Mouse (Mus musculus): Measurements from ENCODE around the gene Chst14. TPM values are rescaled to one million over a fixed set of nuclear protein-coding genes. Genes with fewer than 3 reads are reported as not detected.

The Chst14 gene
- polyA plus RNA-seq, 1 experiment from 2014 or later = 16.4 TPM

GRCm38 (mm10) chr2:118912706-118913105 is 13.6 kb upstream of the Chst14 start:
- no peak overlapping the region for H3K9ac ChIP-seq (ENCODE audit: low read depth, low read length)
- WGBS = 76% methylated on average over 8 of the region's 8 CpGs
- no peaks in the 10 kb centered on the region for H3K27me3 ChIP-seq (replicated peaks; ENCODE audit: control insufficient read depth, insufficient read depth, low read length)
- H3K4me2 ChIP-seq = no peak overlapping the region
- H3K4me3 ChIP-seq (ENCODE audit: low read depth, low read length) = no peak overlapping the region
- ATAC-seq (replicated peaks; ENCODE audit: low FRiP score) (no peak), DNase-seq (ENCODE audit: low spot score) (no peak)
- H3K4me1 ChIP-seq (replicated peaks; ENCODE audit: control insufficient read depth, insufficient read depth, low read length) = peaks cover 23% of the 10 kb centered on the region
- H3K36me3 ChIP-seq (ENCODE audit: control insufficient read depth, insufficient read depth, low read length) = 0 out of 2 replicates have a peak, but pooled peaks cover 3% of the 10 kb centered on the region
- no peaks in the 10 kb centered on the region for H3K9me3 ChIP-seq (ENCODE audit: control insufficient read depth, low read length)
- H3K27ac ChIP-seq (ENCODE audit: low read depth, low read length) = no peak overlapping the region

- Histone ChIP-seq H3K4me1 (replicated peaks; ENCODE audit: control insufficient read depth, insufficient read depth, low read length) (peaks cover 23% of the 10 kb centered on the region), H3K27ac (ENCODE audit: low read depth, low read length) (no peak overlapping the region), H3K9me3 (ENCODE audit: control insufficient read depth, low read length) (no peaks in the 10 kb centered on the region), H3K9ac (ENCODE audit: low read depth, low read length) (no peak overlapping the region), H3K4me2 (0 out of 2 replicates have a peak overlapping the region, but pooled peaks have one; percentile 0), H3K4me3 (ENCODE audit: low read depth, low read length) (no peak overlapping the region), H3K27me3 (replicated peaks; ENCODE audit: control insufficient read depth, insufficient read depth, low read length) (no peaks in the 10 kb centered on the region), H3K36me3 (ENCODE audit: control insufficient read depth, insufficient read depth, low read length) (peaks cover 7% of the 10 kb centered on the region)
- WGBS = 68% methylated on average over 11 of the region's 11 CpGs
- no peak for ATAC-seq (replicated peaks; ENCODE audit: low FRiP score)
- DNase-seq (ENCODE audit: low spot score) = no peak
These were observed 12.6 kb upstream of the Chst14 start for GRCm38 (mm10) chr2:118913551-118914276.

GRCm38 (mm10) chr2:118914685-118915084 is 11.6 kb upstream of the Chst14 start:
- DNase-seq (ENCODE audit: low spot score) = no peak
- Histone ChIP-seq H3K9ac (ENCODE audit: low read depth, low read length) (no peak overlapping the region), H3K36me3 (ENCODE audit: control insufficient read depth, insufficient read depth, low read length) (peaks cover 7% of the 10 kb centered on the region), H3K9me3 (ENCODE audit: control insufficient read depth, low read length) (no peaks in the 10 kb centered on the region), H3K27me3 (replicated peaks; ENCODE audit: control insufficient read depth, insufficient read depth, low read length) (no peaks in the 10 kb centered on the region), H3K4me3 (ENCODE audit: low read depth, low read length) (no peak overlapping the region), H3K4me2 (no peak overlapping the region), H3K27ac (ENCODE audit: low read depth, low read length) (no peak overlapping the region; the same call in 1 of the 2 replicates), H3K4me1 (replicated peaks; ENCODE audit: control insufficient read depth, insufficient read depth, low read length) (peaks cover 23% of the 10 kb centered on the region)
- no peak for ATAC-seq (replicated peaks; ENCODE audit: low FRiP score)
- 74% methylated on average over 8 of the region's 8 CpGs for WGBS

GRCm38 (mm10) chr2:118916436-118916835 is 9.9 kb upstream of the Chst14 start:
- H3K4me1 ChIP-seq (replicated peaks; ENCODE audit: control insufficient read depth, insufficient read depth, low read length) = peaks cover 11% of the 10 kb centered on the region

GRCm38 (mm10) chr2:118918543-118918942 is 7.8 kb upstream of the Chst14 start:
- Histone ChIP-seq H3K9me3 (ENCODE audit: control insufficient read depth, low read length) (no peaks in the 10 kb centered on the region), H3K4me1 (replicated peaks; ENCODE audit: control insufficient read depth, insufficient read depth, low read length) (peaks cover 2% of the 10 kb centered on the region; the same call in 1 of the 2 replicates), H3K4me2 (no peak overlapping the region), H3K9ac (ENCODE audit: low read depth, low read length) (no peak overlapping the region), H3K36me3 (ENCODE audit: control insufficient read depth, insufficient read depth, low read length) (peaks cover 22% of the 10 kb centered on the region), H3K27me3 (replicated peaks; ENCODE audit: control insufficient read depth, insufficient read depth, low read length) (no peaks in the 10 kb centered on the region), H3K27ac (ENCODE audit: low read depth, low read length) (no peak overlapping the region), H3K4me3 (ENCODE audit: low read depth, low read length) (no peak overlapping the region)
- 82% methylated on average over 1 of the region's 1 CpGs for WGBS
- ATAC-seq (replicated peaks; ENCODE audit: low FRiP score) = no peak
- DNase-seq (ENCODE audit: low spot score) = no peak

More at GRCm38 (mm10) chr2:118916436-118916835, 9.9 kb upstream of the Chst14 start:
- Histone ChIP-seq H3K9me3 (ENCODE audit: control insufficient read depth, low read length) (no peaks in the 10 kb centered on the region), H3K4me3 (ENCODE audit: low read depth, low read length) (no peak overlapping the region), H3K27ac (ENCODE audit: low read depth, low read length) (no peak overlapping the region), H3K4me2 (no peak overlapping the region), H3K27me3 (replicated peaks; ENCODE audit: control insufficient read depth, insufficient read depth, low read length) (no peaks in the 10 kb centered on the region), H3K36me3 (ENCODE audit: control insufficient read depth, insufficient read depth, low read length) (peaks cover 12% of the 10 kb centered on the region), H3K9ac (ENCODE audit: low read depth, low read length) (no peak overlapping the region)
- ATAC-seq (replicated peaks; ENCODE audit: low FRiP score) (no peak), DNase-seq (ENCODE audit: low spot score) (no peak)
- 94% methylated on average over 17 of the region's 17 CpGs for WGBS

- peaks cover under 1% of the 10 kb centered on the region; the same call in 1 of the 2 replicates for H3K4me1 ChIP-seq (replicated peaks; ENCODE audit: control insufficient read depth, insufficient read depth, low read length)
- 87% methylated on average over 3 of the region's 3 CpGs for WGBS
- H3K36me3 ChIP-seq (ENCODE audit: control insufficient read depth, insufficient read depth, low read length) = peaks cover 24% of the 10 kb centered on the region
- no peak for ATAC-seq (replicated peaks; ENCODE audit: low FRiP score)
- no peak overlapping the region for H3K4me2 ChIP-seq
- H3K27ac ChIP-seq (ENCODE audit: low read depth, low read length) = no peak overlapping the region
- no peak overlapping the region for H3K4me3 ChIP-seq (ENCODE audit: low read depth, low read length)
- no peak for DNase-seq (ENCODE audit: low spot score)
- H3K9me3 ChIP-seq (ENCODE audit: control insufficient read depth, low read length) = no peaks in the 10 kb centered on the region
- no peaks in the 10 kb centered on the region for H3K27me3 ChIP-seq (replicated peaks; ENCODE audit: control insufficient read depth, insufficient read depth, low read length)
- H3K9ac ChIP-seq (ENCODE audit: low read depth, low read length) = no peak overlapping the region
These were observed 5.9 kb upstream of the Chst14 start for GRCm38 (mm10) chr2:118920428-118920827.

- Histone ChIP-seq H3K9me3 (ENCODE audit: control insufficient read depth, low read length) (no peaks in the 10 kb centered on the region), H3K27ac (ENCODE audit: low read depth, low read length) (peak overlapping the region; percentile 66; the same call in 1 of the 2 replicates), H3K9ac (ENCODE audit: low read depth, low read length) (peak overlapping the region; percentile 82), H3K4me1 (replicated peaks; ENCODE audit: control insufficient read depth, insufficient read depth, low read length) (peaks cover 16% of the 10 kb centered on the region), H3K36me3 (ENCODE audit: control insufficient read depth, insufficient read depth, low read length) (peaks cover 11% of the 10 kb centered on the region; the same call in 1 of the 2 replicates), H3K4me3 (ENCODE audit: low read depth, low read length) (peak overlapping the region; percentile 82), H3K27me3 (replicated peaks; ENCODE audit: control insufficient read depth, insufficient read depth, low read length) (no peaks in the 10 kb centered on the region), H3K4me2 (peak overlapping the region; percentile 99)
- ATAC-seq (replicated peaks; ENCODE audit: low FRiP score) (peak; percentile 47), DNase-seq (ENCODE audit: low spot score) (no peak)
- WGBS = 5% methylated on average over 6 of the region's 6 CpGs
These were observed 344 bp upstream of the Chst14 start for GRCm38 (mm10) chr2:118925952-118926351.

- Histone ChIP-seq H3K27ac (ENCODE audit: low read depth, low read length) (peak overlapping the region; percentile 66), H3K9ac (ENCODE audit: low read depth, low read length) (peak overlapping the region; percentile 82), H3K9me3 (ENCODE audit: control insufficient read depth, low read length) (no peaks in the 10 kb centered on the region), H3K4me3 (ENCODE audit: low read depth, low read length) (peak overlapping the region; percentile 82), H3K36me3 (ENCODE audit: control insufficient read depth, insufficient read depth, low read length) (peaks cover 9% of the 10 kb centered on the region; the same call in 1 of the 2 replicates), H3K4me2 (peak overlapping the region; percentile 99), H3K27me3 (replicated peaks; ENCODE audit: control insufficient read depth, insufficient read depth, low read length) (no peaks in the 10 kb centered on the region), H3K4me1 (replicated peaks; ENCODE audit: control insufficient read depth, insufficient read depth, low read length) (peaks cover 16% of the 10 kb centered on the region)
- WGBS = 32% methylated on average over 31 of the region's 31 CpGs
- DNase-seq (ENCODE audit: low spot score) (no peak), ATAC-seq (replicated peaks; ENCODE audit: low FRiP score) (no peak)
These were observed 873 bp downstream of the Chst14 start for GRCm38 (mm10) chr2:118926998-118927739.

Measured in liver, embryonic 11.5 days (tissue).